In the genomic region with DNA sequence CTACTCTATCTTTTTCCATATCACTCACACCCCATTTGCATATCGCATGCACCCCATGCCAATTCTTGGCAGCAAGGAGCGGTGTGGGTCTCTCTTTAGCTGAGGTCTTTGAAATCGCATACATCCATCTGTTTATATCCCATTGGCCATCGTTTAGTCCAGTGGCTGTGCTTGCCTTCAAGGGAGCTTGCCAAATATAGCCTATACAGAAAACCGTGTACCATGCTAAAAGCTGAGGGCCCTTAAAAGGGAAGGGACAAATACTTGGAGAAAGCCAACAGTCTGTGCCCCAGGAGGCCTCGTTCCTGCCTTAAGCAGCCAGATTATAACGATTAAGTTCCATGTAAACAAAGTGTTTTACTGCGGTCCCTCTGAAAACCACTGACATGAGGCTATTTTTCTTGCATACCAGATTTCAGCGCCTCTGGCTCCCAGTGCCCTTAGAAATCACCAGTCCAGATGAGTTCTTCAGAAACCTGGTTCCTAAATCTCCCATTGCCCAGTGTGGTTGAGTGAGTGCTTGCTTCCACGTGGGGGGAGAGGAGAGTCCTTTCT, we compare ENCODE assay signal across 15 mouse cellular contexts.
DNase-seq lines count a peak whose midpoint lies in the region; ATAC-seq and TF ChIP-seq lines count a peak whose summit lies in the region.
"Had no signal": no experiment of that assay in that cellular context is flagged by ENCODE, and none has a peak within 500 bp of the region (broad histone marks: within the 10 kb centered on the region; RNA-seq: fewer than 3 reads in every experiment).

No protein-coding gene starts in this region.

- H3K27me3 ChIP-seq in forebrain, embryonic 16.5 days (replicated peaks; ENCODE audit: control insufficient read depth, insufficient read depth, low read length) = no peaks in the 10 kb centered on the region
- H3K27me3 ChIP-seq in forebrain, embryonic 15.5 days = no peaks in the 10 kb centered on the region
- no peaks in the 10 kb centered on the region for H3K27me3 ChIP-seq in lung, embryonic 16.5 days (ENCODE audit: control insufficient read depth, insufficient read depth, low read depth, low read length)
- H3K27me3 ChIP-seq in kidney, embryonic 15.5 days = no peaks in the 10 kb centered on the region
- no peaks in the 10 kb centered on the region for H3K27me3 ChIP-seq in stomach, postnatal 0 days (ENCODE audit: control insufficient read depth, insufficient read depth, low read length)
- H3K27me3 ChIP-seq: embryonic facial prominence, embryonic 13.5 days; liver, embryonic 12.5 days had no signal

- H3K9ac ChIP-seq in forebrain, embryonic 16.5 days (replicated peaks; ENCODE audit: low read depth, low read length) = no peak overlapping the region
- no peak overlapping the region for H3K9ac ChIP-seq in forebrain, embryonic 15.5 days (replicated peaks)
- H3K9ac ChIP-seq in lung, embryonic 16.5 days (ENCODE audit: low read length) = no peak overlapping the region
- no peak overlapping the region for H3K9ac ChIP-seq in kidney, embryonic 15.5 days
- no peak overlapping the region for H3K9ac ChIP-seq in stomach, postnatal 0 days (ENCODE audit: low read length)
- H3K9ac ChIP-seq: embryonic facial prominence, embryonic 13.5 days; forebrain, postnatal 0 days; liver, embryonic 12.5 days had no signal

- H3K27ac ChIP-seq in forebrain, embryonic 16.5 days (ENCODE audit: low read length) = no peak overlapping the region
- H3K27ac ChIP-seq in forebrain, embryonic 15.5 days (replicated peaks) = no peak overlapping the region
- H3K27ac ChIP-seq in lung, embryonic 16.5 days (ENCODE audit: low read length) = no peak overlapping the region
- peak overlapping the region; percentile 88 for H3K27ac ChIP-seq in kidney, embryonic 15.5 days
- H3K27ac ChIP-seq in stomach, postnatal 0 days (replicated peaks) = peak overlapping the region; percentile 56
- H3K27ac ChIP-seq: embryonic facial prominence, embryonic 13.5 days; layer of hippocampus, adult 2 months; liver, embryonic 12.5 days had no signal

- no peaks in the 10 kb centered on the region for H3K9me3 ChIP-seq in forebrain, embryonic 16.5 days (ENCODE audit: control insufficient read depth, low read length)
- H3K9me3 ChIP-seq in forebrain, embryonic 15.5 days = no peaks in the 10 kb centered on the region
- no peaks in the 10 kb centered on the region for H3K9me3 ChIP-seq in lung, embryonic 16.5 days (ENCODE audit: control insufficient read depth, low read length)
- no peaks in the 10 kb centered on the region for H3K9me3 ChIP-seq in kidney, embryonic 15.5 days (replicated peaks)
- H3K9me3 ChIP-seq in stomach, postnatal 0 days (ENCODE audit: control insufficient read depth, low read length) = no peaks in the 10 kb centered on the region
- H3K9me3 ChIP-seq: embryonic facial prominence, embryonic 13.5 days; liver, embryonic 12.5 days had no signal

- DNase-seq in lung, postnatal 25 days (ENCODE audit: low spot score) = no peak
- no peak for DNase-seq in stomach, postnatal 0 days (ENCODE audit: low spot score)
- DNase-seq in gastrocnemius, postnatal 36 days = no peak
- DNase-seq: adrenal gland, adult 8-10 months; cerebellum, adult 9-10 months; forebrain, postnatal 0 days; heart, postnatal 10 days had no signal

- intact Hi-C loops in gastrocnemius, postnatal 36 days (cut with DNase I) = loop anchor here (10.0 kb wide), 1 partner anchor 209 kb away; no protein-coding TSS in a partner anchor

- 25% methylated on average over 10 of the region's 10 CpGs for WGBS in forebrain, embryonic 16.5 days
- 25% methylated on average over 10 of the region's 10 CpGs for WGBS in forebrain, embryonic 15.5 days
- WGBS in lung, embryonic 16.5 days = 21% methylated on average over 10 of the region's 10 CpGs
- 35% methylated on average over 10 of the region's 10 CpGs for WGBS in kidney, embryonic 15.5 days
- 26% methylated on average over 10 of the region's 10 CpGs for WGBS in stomach, postnatal 0 days

- H3K4me1 ChIP-seq in forebrain, embryonic 16.5 days (replicated peaks; ENCODE audit: control insufficient read depth, insufficient read depth, low read length) = 0 out of 2 replicates have a peak, but pooled peaks cover 7% of the 10 kb centered on the region
- H3K4me1 ChIP-seq in forebrain, embryonic 15.5 days = peaks cover 8% of the 10 kb centered on the region
- peaks cover 12% of the 10 kb centered on the region for H3K4me1 ChIP-seq in lung, embryonic 16.5 days (replicated peaks; ENCODE audit: control insufficient read depth, insufficient read depth, low read length)
- peaks cover 45% of the 10 kb centered on the region for H3K4me1 ChIP-seq in kidney, embryonic 15.5 days
- H3K4me1 ChIP-seq in stomach, postnatal 0 days (replicated peaks; ENCODE audit: control insufficient read depth, insufficient read depth) = no peaks in the 10 kb centered on the region; the same call in 1 of the 2 replicates
- H3K4me1 ChIP-seq: liver, embryonic 12.5 days had no signal

- H3K4me2 ChIP-seq in forebrain, embryonic 16.5 days (ENCODE audit: low read length) = no peak overlapping the region
- H3K4me2 ChIP-seq in forebrain, embryonic 15.5 days (replicated peaks) = no peak overlapping the region
- no peak overlapping the region for H3K4me2 ChIP-seq in lung, embryonic 16.5 days (ENCODE audit: low read depth, low read length)
- H3K4me2 ChIP-seq in kidney, embryonic 15.5 days = no peak overlapping the region
- no peak overlapping the region for H3K4me2 ChIP-seq in stomach, postnatal 0 days (replicated peaks; ENCODE audit: low read depth)
- H3K4me2 ChIP-seq: embryonic facial prominence, embryonic 13.5 days; liver, embryonic 12.5 days had no signal

- H3K36me3 ChIP-seq in forebrain, embryonic 16.5 days (ENCODE audit: control insufficient read depth, insufficient read depth) = no peaks in the 10 kb centered on the region
- H3K36me3 ChIP-seq in forebrain, embryonic 15.5 days = no peaks in the 10 kb centered on the region
- no peaks in the 10 kb centered on the region for H3K36me3 ChIP-seq in lung, embryonic 16.5 days (ENCODE audit: control insufficient read depth, insufficient read depth, low read length)
- no peaks in the 10 kb centered on the region for H3K36me3 ChIP-seq in kidney, embryonic 15.5 days
- H3K36me3 ChIP-seq in stomach, postnatal 0 days (ENCODE audit: control insufficient read depth, insufficient read depth, low read length) = no peaks in the 10 kb centered on the region
- H3K36me3 ChIP-seq: embryonic facial prominence, embryonic 13.5 days; liver, embryonic 12.5 days had no signal

- no peak for TF ChIP-seq CTCF in stomach, postnatal 0 days (IDR thresholded peaks at IDR 0.05; ENCODE audit: low read depth)

- no peak overlapping the region for H3K4me3 ChIP-seq in forebrain, embryonic 16.5 days (replicated peaks; ENCODE audit: low read length)
- no peak overlapping the region for H3K4me3 ChIP-seq in forebrain, embryonic 15.5 days
- no peak overlapping the region for H3K4me3 ChIP-seq in lung, embryonic 16.5 days (ENCODE audit: low read length)
- H3K4me3 ChIP-seq in kidney, embryonic 15.5 days (replicated peaks) = no peak overlapping the region
- no peak overlapping the region for H3K4me3 ChIP-seq in stomach, postnatal 0 days (ENCODE audit: low read depth, low read length)
- H3K4me3 ChIP-seq: embryonic facial prominence, embryonic 13.5 days; layer of hippocampus, adult 2 months; liver, embryonic 12.5 days had no signal

- ATAC-seq in forebrain, embryonic 16.5 days = peak; percentile 49; the same call in 1 of the 2 replicates
- no peak for ATAC-seq in forebrain, embryonic 15.5 days (replicated peaks)
- peak; percentile 54; the same call in 1 of the 2 replicates for ATAC-seq in lung, embryonic 16.5 days (ENCODE audit: low read depth)
- ATAC-seq in kidney, embryonic 15.5 days (replicated peaks; ENCODE audit: low FRiP score) = 0 out of 2 replicates have a peak, but pooled peaks have one; percentile 45
- 0 out of 2 replicates have a peak, but pooled peaks have one; percentile 47 for ATAC-seq in stomach, postnatal 0 days (ENCODE audit: low FRiP score, low TSS enrichment)
- no peak for ATAC-seq in granulocyte monocyte progenitor cell, adult 5-6 weeks (replicated peaks; ENCODE audit: poor library complexity, severe bottlenecking)
- ATAC-seq: forebrain, postnatal 0 days; liver, embryonic 12.5 days had no signal

- TF ChIP-seq EP300 in stomach, postnatal 0 days (optimal IDR thresholded peaks at IDR 0.05) = peak; percentile 25

Comparison
In these comparisons a context has a peak if more than half of its experiments do, and no peak if none do; other contexts are left out.
1. ATAC-seq: peak in forebrain, embryonic 16.5 days (single experiment), lung, embryonic 16.5 days (single experiment), kidney, embryonic 15.5 days (single experiment) and stomach, postnatal 0 days (single experiment); none in forebrain, embryonic 15.5 days (single experiment) and granulocyte monocyte progenitor cell, adult 5-6 weeks (single experiment).
2. H3K27ac ChIP-seq: peak in kidney, embryonic 15.5 days (single experiment) and stomach, postnatal 0 days (single experiment); none in forebrain, embryonic 16.5 days (single experiment), forebrain, embryonic 15.5 days (single experiment) and lung, embryonic 16.5 days (single experiment).